Mouse (Mus musculus) forebrain, embryonic 15.5 days (tissue): ENCODE data around the gene Gm16430. TPM values are rescaled to one million over a fixed set of nuclear protein-coding genes. Genes with fewer than 3 reads are reported as not detected.
"Not testable (repeated sequence)": the region's sequence is repeated elsewhere in the genome, so short reads cannot be mapped to it uniquely, and the experiment has no call there.

Experiments
- ATAC-seq: fragments of 200-750 bp; cut with Nextera tagmentation; replicated peaks from 2 replicates; pipeline ENCODE4 v1.8.0; 2017; ENCODE audit warnings: mild to moderate bottlenecking, moderate TSS enrichment, moderate library complexity
- H3K27ac ChIP-seq: fragments of 300-500 bp; sonication (generic); replicated peaks from 2 replicates; pipeline ENCODE4 v1.5.1; 2015; ENCODE audit warnings: mild to moderate bottlenecking, inconsistent platforms
- H3K27me3 ChIP-seq: fragments of 300-500 bp; sonication (generic); 2 replicates; pipeline ENCODE4 v1.6.1; 2015; ENCODE audit warnings: inconsistent platforms
- H3K36me3 ChIP-seq: fragments of 300-500 bp; sonication (generic); 2 replicates; pipeline ENCODE4 v1.6.1; 2015; ENCODE audit warnings: mild to moderate bottlenecking, inconsistent platforms
- H3K4me1 ChIP-seq: fragments of 300-500 bp; sonication (generic); 2 replicates; pipeline ENCODE4 v1.6.1; 2015; ENCODE audit warnings: inconsistent platforms
- H3K4me2 ChIP-seq: fragments of 300-500 bp; sonication (generic); replicated peaks from 2 replicates; pipeline ENCODE4 v1.6.1; 2015; ENCODE audit warnings: mild to moderate bottlenecking, inconsistent platforms
- H3K4me3 ChIP-seq: fragments of 300-500 bp; sonication (generic); 2 replicates; pipeline ENCODE4 v1.5.1; 2015; ENCODE audit warnings: mild to moderate bottlenecking, inconsistent platforms
- H3K9ac ChIP-seq: fragments of 300-500 bp; sonication (generic); replicated peaks from 2 replicates; pipeline ENCODE4 v1.6.1; 2015; ENCODE audit warnings: mild to moderate bottlenecking, inconsistent platforms
- H3K9me3 ChIP-seq: fragments of 300-500 bp; sonication (generic); 2 replicates; pipeline ENCODE4 v1.6.1; 2016; ENCODE audit warnings: inconsistent platforms
- WGBS: fragments of 180-500 bp; shearing (Covaris S2); methylation state at CpG from one replicate; pipeline ENCODE4 v1.1.7; 2015; ENCODE audit warnings: mixed read lengths; 5-methylcytosine and 5-hydroxymethylcytosine counted together
- polyA plus RNA-seq: library from polyadenylated mRNA; unstranded; fragments of >200 nt; fragmentation: Nextera tagmentation; extraction: Ambion mirVana; gene quantifications from 2 replicates; pipeline ENCODE4 v1.2.1, GENCODE M21; 2015

The Gm16430 gene
- not detected in 2 replicates for polyA plus RNA-seq

- no CpG with 5 or more reads among the region's 7 CpGs for WGBS
- ATAC-seq = not testable (repeated sequence)
Measured at GRCm38 (mm10) chrX:54621911-54622310, at the start of gene Gm16430. Gm16430 (plus strand) TSS chrX:54622211.

More at GRCm38 (mm10) chrX:54621911-54622310, at the start of gene Gm16430:
- H3K36me3 ChIP-seq, H3K4me1 ChIP-seq, H3K27me3 ChIP-seq, H3K4me2 ChIP-seq, H3K4me3 ChIP-seq, H3K9ac ChIP-seq, H3K27ac ChIP-seq, H3K9me3 ChIP-seq: not testable (repeated sequence)

Other genes starting within 250 kb of the Gm16430 start
- not detected in 2 replicates for gene Gm16405, start 91.0 kb upstream of the Gm16430 start, polyA plus RNA-seq